ENCODE assay signal across 17 mouse cellular contexts in the genomic region with DNA sequence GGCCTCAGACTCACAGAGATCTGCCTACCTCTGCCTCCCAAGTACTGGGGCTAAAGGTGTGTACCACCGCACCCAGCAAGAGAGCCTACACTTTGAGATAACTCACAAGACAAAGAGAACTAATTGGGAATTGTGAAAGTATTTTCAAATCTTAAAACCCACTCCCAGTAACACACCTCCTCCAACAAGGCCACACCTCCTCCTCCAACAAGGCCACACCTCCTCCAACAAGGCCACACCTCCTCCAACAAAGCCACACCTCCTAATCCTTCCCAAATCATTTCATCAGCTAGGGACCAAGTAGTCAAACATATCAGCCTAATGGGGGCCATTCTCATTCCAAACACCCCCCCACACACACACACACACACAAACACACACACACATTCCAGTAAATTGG. TPM values are rescaled to one million over a fixed set of nuclear protein-coding genes. Genes with fewer than 3 reads are reported as not detected.
DNase-seq lines count a peak whose midpoint lies in the region; TF ChIP-seq lines count a peak whose summit lies in the region.
"Had no signal": no experiment of that assay in that cellular context is flagged by ENCODE, and none has a peak within 500 bp of the region (broad histone marks: within the 10 kb centered on the region; RNA-seq: fewer than 3 reads in every experiment).

No protein-coding gene starts in this region.

- H3K27ac ChIP-seq in gastrocnemius, adult 2 months, result no peak overlapping the region

- intact Hi-C loops in gastrocnemius, adult 2 months (cut with DNase I), result no loop called here

- H3K4me3 ChIP-seq in gastrocnemius, adult 2 months, result no peak overlapping the region

- TF ChIP-seq CTCF in gastrocnemius, adult 2 months (IDR thresholded peaks at IDR 0.05), result no peak

- DNase-seq in R1 (ENCODE audit: low read depth, low spot score), result peak; percentile 50
- peak; percentile 57 for DNase-seq in ZHBTc4 (ENCODE audit: low read depth, low spot score)
- DNase-seq in layer of hippocampus, adult 11-12 months (ENCODE audit: low spot score), result no peak
- no peak for DNase-seq in gastrocnemius, adult 2 months
- DNase-seq: adrenal gland, adult 2 months; adrenal gland, adult 8-10 months; adrenal gland, postnatal 10 days; adrenal gland, postnatal 14 days; adrenal gland, postnatal 25 days; adrenal gland, postnatal 36 days; B cell, adult 2 months; cerebellum, adult 11 months; cerebellum, adult 11-12 months; cerebellum, adult 18-20 months; cerebellum, adult 2 months; cerebellum, adult 8-10 months had no signal

RNA-seq across cellular contexts. Expression of a gene that starts 31.3 kb away (rescaled TPM):
- total RNA-seq in gastrocnemius, adult 2 months (2021), result 10 to 100 TPM; 12.0 to 12.4 TPM
- total RNA-seq: CH12.LX had no signal

Comparison
In these comparisons a context has a peak if more than half of its experiments do, and no peak if none do; other contexts are left out.
1. DNase-seq: peak in R1 (single experiment) and ZHBTc4 (single experiment); none in layer of hippocampus, adult 11-12 months (single experiment) and gastrocnemius, adult 2 months (single experiment).